In genomic region chr9:77655181-77655934, GRCm38 (mm10) we compare ENCODE assay signal across 8 mouse cellular contexts. TPM values are rescaled to one million over a fixed set of nuclear protein-coding genes. Genes with fewer than 3 reads are reported as not detected.
DNase-seq lines count a peak whose midpoint lies in the region; ATAC-seq and TF ChIP-seq lines count a peak whose summit lies in the region.

No protein-coding gene starts in this region.

- peak overlapping the region; percentile 26 for H3ac ChIP-seq in C2C12 (ENCODE audit: control insufficient read depth, insufficient read length, low read depth)

- H3K4me2 ChIP-seq in embryonic facial prominence, embryonic 15.5 days (replicated peaks): peak overlapping the region; percentile 95
- H3K4me2 ChIP-seq in liver, embryonic 16.5 days (ENCODE audit: low read depth, low read length): peak overlapping the region; percentile 86
- H3K4me2 ChIP-seq in neural tube, embryonic 12.5 days (replicated peaks): peak overlapping the region; percentile 100

- H3K9me3 ChIP-seq in embryonic facial prominence, embryonic 15.5 days (replicated peaks): no peaks in the 10 kb centered on the region
- H3K9me3 ChIP-seq in liver, embryonic 16.5 days (replicated peaks; ENCODE audit: control insufficient read depth, low read length): no peaks in the 10 kb centered on the region
- H3K9me3 ChIP-seq in neural tube, embryonic 12.5 days: no peaks in the 10 kb centered on the region

- no peaks in the 10 kb centered on the region for H3K79me3 ChIP-seq in C2C12 (ENCODE audit: low read depth)

- no peaks in the 10 kb centered on the region for H3K27me3 ChIP-seq in C2C12 (ENCODE audit: control insufficient read depth, insufficient read depth, insufficient read length)
- H3K27me3 ChIP-seq in embryonic facial prominence, embryonic 15.5 days: 0 out of 2 replicates have a peak, but pooled peaks cover 6% of the 10 kb centered on the region
- peaks cover 12% of the 10 kb centered on the region for H3K27me3 ChIP-seq in liver, embryonic 16.5 days (ENCODE audit: control insufficient read depth, insufficient read depth, low read depth, low read length)
- peaks cover 14% of the 10 kb centered on the region; the same call in 1 of the 2 replicates for H3K27me3 ChIP-seq in neural tube, embryonic 12.5 days (replicated peaks)
- H3K27me3 ChIP-seq in testis, adult 2 months (ENCODE audit: control insufficient read depth, insufficient read depth, low read length): no peaks in the 10 kb centered on the region

- no peaks in the 10 kb centered on the region for H3K79me2 ChIP-seq in C2C12 (ENCODE audit: control insufficient read depth, insufficient read depth)

- TF ChIP-seq POLR2A in testis, adult 2 months (IDR thresholded peaks at IDR 0.05; ENCODE audit: control insufficient read depth, low read depth, low read length): peak; percentile 21; the same call in 1 of the 2 replicates

- peak; percentile 1 for TF ChIP-seq CTCF in C2C12 (IDR thresholded peaks at IDR 0.05; ENCODE audit: control insufficient read depth, insufficient read depth, insufficient read length)
- no peak for TF ChIP-seq CTCF in testis, adult 2 months (IDR thresholded peaks at IDR 0.05; ENCODE audit: control insufficient read depth, insufficient read depth, insufficient replicate concordance, low read depth, low read length)

- intact Hi-C loops in heart, postnatal 36 days (cut with DNase I): loop anchor here (5.0 kb wide), 3 partner anchors 43 to 372 kb away; partner anchors contain the start of gene Gclc

- peak; percentile 50 for DNase-seq in adrenal gland, postnatal 25 days
- peak; percentile 20 to 48 for DNase-seq in heart, postnatal 36 days
- DNase-seq in layer of hippocampus, adult 18-20 months (ENCODE audit: low spot score in 2 of 2): peak; percentile 4 to 32

- under 1% methylated on average over 81 of the region's 85 CpGs for WGBS in embryonic facial prominence, embryonic 15.5 days
- WGBS in liver, embryonic 16.5 days (ENCODE audit: insufficient replicate concordance): 1% methylated on average over 85 of the region's 85 CpGs
- WGBS in neural tube, embryonic 12.5 days: under 1% methylated on average over 85 of the region's 85 CpGs

- H3K4me3 ChIP-seq in C2C12 (ENCODE audit: insufficient read depth, poor library complexity, severe bottlenecking): peak overlapping the region; percentile 11
- H3K4me3 ChIP-seq in embryonic facial prominence, embryonic 15.5 days (replicated peaks): peak overlapping the region; percentile 50
- H3K4me3 ChIP-seq in liver, embryonic 16.5 days (ENCODE audit: low read depth, low read length): peak overlapping the region; percentile 56
- peak overlapping the region; percentile 63 for H3K4me3 ChIP-seq in neural tube, embryonic 12.5 days
- peak overlapping the region; percentile 74 for H3K4me3 ChIP-seq in testis, adult 2 months (ENCODE audit: control insufficient read depth, low read depth, low read length)

- peak; percentile 72 for ATAC-seq in embryonic facial prominence, embryonic 15.5 days (ENCODE audit: insufficient number of reproducible peaks, low FRiP score, low TSS enrichment, low read depth)
- peak; percentile 24 for ATAC-seq in liver, embryonic 16.5 days (ENCODE audit: low read depth)
- peak; percentile 91 for ATAC-seq in neural tube, embryonic 12.5 days (ENCODE audit: low FRiP score, low read depth)

- H3K36me3 ChIP-seq in C2C12 (ENCODE audit: control insufficient read depth, insufficient read depth): no peaks in the 10 kb centered on the region
- H3K36me3 ChIP-seq in embryonic facial prominence, embryonic 15.5 days: no peaks in the 10 kb centered on the region
- no peaks in the 10 kb centered on the region for H3K36me3 ChIP-seq in liver, embryonic 16.5 days (ENCODE audit: control insufficient read depth, insufficient read depth)
- H3K36me3 ChIP-seq in neural tube, embryonic 12.5 days: no peaks in the 10 kb centered on the region
- no peaks in the 10 kb centered on the region for H3K36me3 ChIP-seq in testis, adult 2 months (ENCODE audit: control insufficient read depth, insufficient read depth, low read length)

- H3K4me1 ChIP-seq in embryonic facial prominence, embryonic 15.5 days: peaks cover 10% of the 10 kb centered on the region; the same call in 1 of the 2 replicates
- H3K4me1 ChIP-seq in liver, embryonic 16.5 days (ENCODE audit: control insufficient read depth, low read depth, low read length): no peaks in the 10 kb centered on the region; the same call in 1 of the 2 replicates
- H3K4me1 ChIP-seq in neural tube, embryonic 12.5 days: peaks cover 6% of the 10 kb centered on the region
- peaks cover 4% of the 10 kb centered on the region for H3K4me1 ChIP-seq in testis, adult 2 months (ENCODE audit: control insufficient read depth, insufficient read depth, low read length)

- H3K9ac ChIP-seq in embryonic facial prominence, embryonic 15.5 days: peak overlapping the region; percentile 18; the same call in 1 of the 2 replicates
- H3K9ac ChIP-seq in liver, embryonic 16.5 days (ENCODE audit: low read depth, low read length): 0 out of 2 replicates have a peak overlapping the region, but pooled peaks have one; percentile 31
- H3K9ac ChIP-seq in neural tube, embryonic 12.5 days: peak overlapping the region; percentile 67

- no peak overlapping the region for H3K27ac ChIP-seq in embryonic facial prominence, embryonic 15.5 days (replicated peaks)
- H3K27ac ChIP-seq in liver, embryonic 16.5 days (ENCODE audit: low read length): no peak overlapping the region
- no peak overlapping the region for H3K27ac ChIP-seq in neural tube, embryonic 12.5 days
- no peak overlapping the region for H3K27ac ChIP-seq in testis, adult 2 months (ENCODE audit: control insufficient read depth, insufficient read depth, low read depth, low read length)

TF ChIP-seq in C2C12, 6 proteins besides CTCF, POLR2A, EP300 and RAD21:
- no peak for TF ChIP-seq CEBPB (IDR thresholded peaks at IDR 0.05; ENCODE audit: low read depth)
- TF ChIP-seq USF1 (IDR thresholded peaks at IDR 0.05; ENCODE audit: low read depth): no peak
- TF ChIP-seq MYOG (IDR thresholded peaks at IDR 0.05; ENCODE audit: control insufficient read depth, extremely low read depth, insufficient read length): no peak
- no peak for TF ChIP-seq MAX (IDR thresholded peaks at IDR 0.05)
- no peak for TF ChIP-seq MYOD1 (IDR thresholded peaks at IDR 0.05; ENCODE audit: control insufficient read depth, insufficient read length, low read depth)
- TF ChIP-seq FOSL1 (IDR thresholded peaks at IDR 0.05; ENCODE audit: insufficient read depth, low read length, poor library complexity, severe bottlenecking): no peak

RNA-seq across cellular contexts. Expression of gene Klhl31, which starts 19.1 kb away (rescaled TPM):
- polyA plus RNA-seq in C2C12 (2012; fragmentation: generic; extraction: Trizol): 0.43 TPM
- total RNA-seq in adrenal gland, postnatal 25 days (2021): 0.03 TPM in 1 of 2 replicates, not detected in the other
- polyA plus RNA-seq in embryonic facial prominence, embryonic 15.5 days (2015; fragmentation: Nextera tagmentation; extraction: Ambion mirVana): 12.7 and 17.5 TPM in 2 replicates
- total RNA-seq in heart, postnatal 36 days (2021): 100 to 1,000 TPM; 133 to 143 TPM
- not detected for total RNA-seq in layer of hippocampus, adult 18-20 months (2021)
- polyA plus RNA-seq in liver, embryonic 16.5 days (2015; fragmentation: Nextera tagmentation; extraction: Ambion mirVana): 0.60 and 1.4 TPM in 2 replicates
- 1.4 and 1.5 TPM in 2 replicates for polyA plus RNA-seq in neural tube, embryonic 12.5 days (2016; fragmentation: Nextera tagmentation; extraction: Ambion mirVana)
- 0.63 and 0.80 TPM in 2 replicates for polyA plus RNA-seq in testis, adult 2 months (2012; rRNA removed)

Comparison
In these comparisons a context has a peak if more than half of its experiments do, and no peak if none do; other contexts are left out.
1. H3K4me3 ChIP-seq: peak in every context shown above with its lines; median percentile 74 in testis, adult 2 months; 63 in neural tube, embryonic 12.5 days; 56 in liver, embryonic 16.5 days; 50 in embryonic facial prominence, embryonic 15.5 days; 11 in C2C12.
2. ATAC-seq: peak in every context shown above with its lines; median percentile 91 in neural tube, embryonic 12.5 days; 72 in embryonic facial prominence, embryonic 15.5 days; 24 in liver, embryonic 16.5 days.